In the genomic region with DNA sequence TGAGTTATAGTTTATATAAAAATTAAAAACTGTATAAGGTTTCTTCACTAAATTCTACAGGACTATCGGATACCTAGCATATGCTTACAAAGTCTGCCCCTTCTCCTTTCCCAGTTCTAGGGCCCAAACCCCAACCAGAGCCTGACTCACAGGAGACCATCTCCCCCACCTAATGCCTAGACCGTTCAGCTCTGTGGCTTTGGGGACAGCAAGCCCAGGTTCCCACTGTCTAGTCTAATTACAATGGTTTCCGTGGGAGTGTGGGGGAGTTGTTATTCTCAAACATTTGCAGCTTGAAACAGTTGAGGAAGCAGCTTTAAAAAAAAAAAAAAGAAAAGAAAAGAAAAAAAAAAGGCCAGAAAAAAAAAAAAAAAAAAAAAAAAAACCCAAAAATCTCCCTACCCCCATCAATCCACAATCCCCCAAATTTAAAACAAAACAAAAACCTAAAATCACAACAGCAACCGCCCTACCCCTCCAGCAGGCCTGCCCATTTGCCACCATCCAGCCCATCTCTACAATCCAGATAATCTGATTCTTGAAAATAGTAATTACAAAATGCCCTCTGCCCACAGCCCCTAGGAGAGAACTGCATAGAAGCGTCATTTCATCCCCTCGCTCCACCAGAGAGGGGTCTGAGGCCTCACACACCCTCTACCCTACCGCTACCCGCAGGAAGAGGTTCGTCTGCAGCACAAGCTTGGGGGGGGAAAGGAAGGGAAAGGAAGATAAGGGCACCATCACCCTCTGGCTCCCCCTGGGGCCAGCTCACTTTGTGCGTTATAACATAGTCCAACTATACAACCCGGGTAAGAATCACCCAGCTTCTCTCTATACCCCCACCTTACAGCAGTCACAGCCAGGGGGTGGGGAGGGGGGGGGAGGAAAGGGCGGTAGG, we compare ENCODE assay signal across 8 mouse cellular contexts. TPM values are rescaled to one million over a fixed set of nuclear protein-coding genes. Genes with fewer than 3 reads are reported as not detected.
DNase-seq lines count a peak whose midpoint lies in the region; ATAC-seq and TF ChIP-seq lines count a peak whose summit lies in the region.

No protein-coding gene starts in this region.

- 40% methylated on average over 12 of the region's 12 CpGs for WGBS in heart, embryonic 14.5 days
- WGBS in forebrain, postnatal 0 days = 57% methylated on average over 12 of the region's 12 CpGs
- WGBS in stomach, embryonic 15.5 days = 53% methylated on average over 12 of the region's 12 CpGs

- no peak overlapping the region for H3K4me3 ChIP-seq in heart, embryonic 14.5 days (ENCODE audit: control insufficient read depth in 1 of 2, insufficient read depth in 1 of 2, low read depth in 1 of 2, low read length in 2 of 2)
- H3K4me3 ChIP-seq in ES-Bruce4 (ENCODE audit: low read depth, low read length) = no peak overlapping the region
- no peak overlapping the region for H3K4me3 ChIP-seq in forebrain, postnatal 0 days (ENCODE audit: low read depth, low read length)
- no peak overlapping the region for H3K4me3 ChIP-seq in stomach, embryonic 15.5 days (replicated peaks)

- peak overlapping the region; percentile 69 for H3K4me2 ChIP-seq in heart, embryonic 14.5 days (ENCODE audit: low read length)
- H3K4me2 ChIP-seq in forebrain, postnatal 0 days (ENCODE audit: low read depth) = no peak overlapping the region
- peak overlapping the region; percentile 52; the same call in 1 of the 2 replicates for H3K4me2 ChIP-seq in stomach, embryonic 15.5 days

- H3K9me3 ChIP-seq in heart, embryonic 14.5 days (ENCODE audit: control insufficient read depth, low read length) = no peaks in the 10 kb centered on the region
- H3K9me3 ChIP-seq in ES-Bruce4 (replicated peaks; ENCODE audit: control insufficient read depth, insufficient read depth, low read length, poor library complexity, severe bottlenecking) = no peaks in the 10 kb centered on the region
- no peaks in the 10 kb centered on the region for H3K9me3 ChIP-seq in forebrain, postnatal 0 days (ENCODE audit: low read length)
- no peaks in the 10 kb centered on the region for H3K9me3 ChIP-seq in stomach, embryonic 15.5 days

- peak overlapping the region; percentile 60 to 99 for H3K27ac ChIP-seq in heart, embryonic 14.5 days (replicated peaks in 1 of 2; ENCODE audit: control insufficient read depth in 1 of 2, insufficient read depth in 1 of 2, low read depth in 2 of 2, low read length in 2 of 2)
- peak overlapping the region; percentile 52; the same call in 1 of the 2 replicates for H3K27ac ChIP-seq in ES-Bruce4 (ENCODE audit: insufficient read depth, low read length)
- 0 out of 2 replicates have a peak overlapping the region, but pooled peaks have one; percentile 73 for H3K27ac ChIP-seq in forebrain, postnatal 0 days (ENCODE audit: low read depth, low read length)
- peak overlapping the region; percentile 96; the same call in 1 of the 2 replicates for H3K27ac ChIP-seq in stomach, embryonic 15.5 days

- TF ChIP-seq POLR2A in ES-Bruce4 (IDR thresholded peaks at IDR 0.05; ENCODE audit: insufficient read depth, low read length) = no peak

- no peak for TF ChIP-seq EP300 in ES-Bruce4 (IDR thresholded peaks at IDR 0.05; ENCODE audit: insufficient read depth, low read depth, low read length)

- H3K27me3 ChIP-seq in heart, embryonic 14.5 days (ENCODE audit: control insufficient read depth, insufficient read depth, low read length) = no peaks in the 10 kb centered on the region
- H3K27me3 ChIP-seq in ES-Bruce4 (ENCODE audit: control insufficient read depth, insufficient read depth, low read length, poor library complexity, severe bottlenecking) = no peaks in the 10 kb centered on the region
- no peaks in the 10 kb centered on the region for H3K27me3 ChIP-seq in forebrain, postnatal 0 days (ENCODE audit: insufficient read depth, low read length)
- no peaks in the 10 kb centered on the region for H3K27me3 ChIP-seq in stomach, embryonic 15.5 days (replicated peaks)

- H3K36me3 ChIP-seq in heart, embryonic 14.5 days (ENCODE audit: control insufficient read depth, insufficient read depth, low read length) = peaks cover 55% of the 10 kb centered on the region
- peaks cover 28% of the 10 kb centered on the region for H3K36me3 ChIP-seq in ES-Bruce4 (ENCODE audit: control insufficient read depth, insufficient read depth, low read length, poor library complexity, severe bottlenecking)
- H3K36me3 ChIP-seq in forebrain, postnatal 0 days (ENCODE audit: insufficient read depth) = peaks cover 42% of the 10 kb centered on the region
- peaks cover 44% of the 10 kb centered on the region for H3K36me3 ChIP-seq in stomach, embryonic 15.5 days

- H3K9ac ChIP-seq in heart, embryonic 14.5 days (ENCODE audit: low read length) = peak overlapping the region; percentile 97; the same call in 1 of the 2 replicates
- H3K9ac ChIP-seq in ES-Bruce4 (ENCODE audit: low read depth, poor library complexity, severe bottlenecking) = peak overlapping the region; percentile 57; the same call in 1 of the 2 replicates
- no peak overlapping the region for H3K9ac ChIP-seq in forebrain, postnatal 0 days
- no peak overlapping the region for H3K9ac ChIP-seq in stomach, embryonic 15.5 days

- DNase-seq in heart, adult 11 months = no peak
- no peak for DNase-seq in forebrain, postnatal 0 days
- DNase-seq in lung, postnatal 36 days = peak; percentile 33
- no peak for DNase-seq in embryo, embryonic 9.5 days (ENCODE audit: extremely low spot score)

- H3K4me1 ChIP-seq in heart, embryonic 14.5 days (ENCODE audit: control insufficient read depth in 2 of 2, insufficient read depth in 2 of 2, low read length in 2 of 2) = peaks cover 14 to 23% of the 10 kb centered on the region in 2 experiments
- no peaks in the 10 kb centered on the region for H3K4me1 ChIP-seq in ES-Bruce4 (ENCODE audit: control insufficient read depth, insufficient read depth, low read length)
- no peaks in the 10 kb centered on the region for H3K4me1 ChIP-seq in forebrain, postnatal 0 days (ENCODE audit: insufficient read depth)
- H3K4me1 ChIP-seq in stomach, embryonic 15.5 days = peaks cover 14% of the 10 kb centered on the region

- TF ChIP-seq CTCF in ES-Bruce4 (IDR thresholded peaks at IDR 0.05; ENCODE audit: low read depth, low read length) = no peak
- TF ChIP-seq CTCF in forebrain, postnatal 0 days (IDR thresholded peaks at IDR 0.05; ENCODE audit: low read depth) = no peak

- ATAC-seq in heart, embryonic 14.5 days (ENCODE audit: insufficient number of reproducible peaks, insufficient read depth, low FRiP score, low read depth) = no peak
- ATAC-seq in forebrain, postnatal 0 days = no peak
- ATAC-seq in stomach, embryonic 15.5 days (ENCODE audit: insufficient read depth, low FRiP score, low read depth) = no peak
- ATAC-seq in erythroid progenitor cell, adult 5-6 weeks (replicated peaks; ENCODE audit: low FRiP score, poor library complexity, severe bottlenecking) = no peak

RNA-seq across cellular contexts. Expression of a gene that starts 1.1 kb away (rescaled TPM):
- 82.0 and 85.5 TPM in 2 replicates for polyA plus RNA-seq in heart, embryonic 14.5 days (2014; fragmentation: Nextera tagmentation; extraction: Ambion mirVana)
- 51.0 and 61.0 TPM in 2 replicates for polyA plus RNA-seq in ES-Bruce4 (2011; ENCODE audit: insufficient read depth, insufficient read length, low read depth, missing spikeins)
- total RNA-seq in forebrain, postnatal 0 days (2014; rRNA removed) = 46.5 and 48.3 TPM in 2 replicates
- polyA plus RNA-seq in forebrain, postnatal 0 days (2015; fragmentation: Nextera tagmentation; extraction: Ambion mirVana) = 55.0 and 58.4 TPM in 2 replicates
- 82.4 and 85.6 TPM in 2 replicates for polyA plus RNA-seq in stomach, embryonic 15.5 days (2015; fragmentation: Nextera tagmentation; extraction: Ambion mirVana)
- total RNA-seq in erythroid progenitor cell, adult 5-6 weeks (2015; ENCODE audit: low replicate concordance) = 58.0 and 61.2 TPM in 2 replicates
- total RNA-seq in erythroid progenitor cell, adult 5-6 weeks (2017; ENCODE audit: low replicate concordance) = 73.0 and 87.4 TPM in 2 replicates

RNA-seq across cellular contexts. Expression of a gene that starts 23.1 kb away (rescaled TPM):
- 0.22 and 0.51 TPM in 2 replicates for polyA plus RNA-seq in heart, embryonic 14.5 days (2014; fragmentation: Nextera tagmentation; extraction: Ambion mirVana)
- polyA plus RNA-seq in ES-Bruce4 (2011; ENCODE audit: insufficient read depth, insufficient read length, low read depth, missing spikeins) = not detected in 2 replicates
- 36.3 and 49.6 TPM in 2 replicates for total RNA-seq in forebrain, postnatal 0 days (2014; rRNA removed)
- 2.2 TPM in 2 replicates for polyA plus RNA-seq in forebrain, postnatal 0 days (2015; fragmentation: Nextera tagmentation; extraction: Ambion mirVana)
- polyA plus RNA-seq in stomach, embryonic 15.5 days (2015; fragmentation: Nextera tagmentation; extraction: Ambion mirVana) = not detected in 2 replicates
- total RNA-seq in erythroid progenitor cell, adult 5-6 weeks (2015; ENCODE audit: low replicate concordance) = not detected in 2 replicates
- total RNA-seq in erythroid progenitor cell, adult 5-6 weeks (2017; ENCODE audit: low replicate concordance) = not detected in 2 replicates

RNA-seq across cellular contexts. Expression of a gene that starts 38.6 kb away (rescaled TPM):
- 12.7 and 13.0 TPM in 2 replicates for polyA plus RNA-seq in heart, embryonic 14.5 days (2014; fragmentation: Nextera tagmentation; extraction: Ambion mirVana)
- polyA plus RNA-seq in ES-Bruce4 (2011; ENCODE audit: insufficient read depth, insufficient read length, low read depth, missing spikeins) = 51.9 and 62.2 TPM in 2 replicates
- 22.7 and 25.8 TPM in 2 replicates for total RNA-seq in forebrain, postnatal 0 days (2014; rRNA removed)
- 2.9 and 6.2 TPM in 2 replicates for polyA plus RNA-seq in forebrain, postnatal 0 days (2015; fragmentation: Nextera tagmentation; extraction: Ambion mirVana)
- polyA plus RNA-seq in stomach, embryonic 15.5 days (2015; fragmentation: Nextera tagmentation; extraction: Ambion mirVana) = 10.6 and 11.6 TPM in 2 replicates
- total RNA-seq in erythroid progenitor cell, adult 5-6 weeks (2015; ENCODE audit: low replicate concordance) = 29.2 and 52.4 TPM in 2 replicates
- total RNA-seq in erythroid progenitor cell, adult 5-6 weeks (2017; ENCODE audit: low replicate concordance) = 69.3 and 96.1 TPM in 2 replicates

RNA-seq across cellular contexts. Expression of a gene that starts 42.8 kb away (rescaled TPM):
- polyA plus RNA-seq in heart, embryonic 14.5 days (2014; fragmentation: Nextera tagmentation; extraction: Ambion mirVana) = not detected in 2 replicates
- not detected in 2 replicates for polyA plus RNA-seq in ES-Bruce4 (2011; ENCODE audit: insufficient read depth, insufficient read length, low read depth, missing spikeins)
- not detected in 2 replicates for total RNA-seq in forebrain, postnatal 0 days (2014; rRNA removed)
- polyA plus RNA-seq in forebrain, postnatal 0 days (2015; fragmentation: Nextera tagmentation; extraction: Ambion mirVana) = 0.33 and 0.35 TPM in 2 replicates
- polyA plus RNA-seq in stomach, embryonic 15.5 days (2015; fragmentation: Nextera tagmentation; extraction: Ambion mirVana) = not detected in 2 replicates
- total RNA-seq in erythroid progenitor cell, adult 5-6 weeks (2015; ENCODE audit: low replicate concordance) = not detected in 2 replicates
- total RNA-seq in erythroid progenitor cell, adult 5-6 weeks (2017; ENCODE audit: low replicate concordance) = not detected in 2 replicates

RNA-seq across cellular contexts. Expression of a gene that starts 54.5 kb away (rescaled TPM):
- polyA plus RNA-seq in heart, embryonic 14.5 days (2014; fragmentation: Nextera tagmentation; extraction: Ambion mirVana) = not detected in 2 replicates
- polyA plus RNA-seq in ES-Bruce4 (2011; ENCODE audit: insufficient read depth, insufficient read length, low read depth, missing spikeins) = 1.7 and 1.8 TPM in 2 replicates
- total RNA-seq in forebrain, postnatal 0 days (2014; rRNA removed) = 0.31 and 1.1 TPM in 2 replicates
- polyA plus RNA-seq in forebrain, postnatal 0 days (2015; fragmentation: Nextera tagmentation; extraction: Ambion mirVana) = not detected in 2 replicates
- polyA plus RNA-seq in stomach, embryonic 15.5 days (2015; fragmentation: Nextera tagmentation; extraction: Ambion mirVana) = 0.08 TPM in 1 of 2 replicates, not detected in the other
- total RNA-seq in erythroid progenitor cell, adult 5-6 weeks (2015; ENCODE audit: low replicate concordance) = 0.36 TPM in 1 of 2 replicates, not detected in the other
- not detected in 2 replicates for total RNA-seq in erythroid progenitor cell, adult 5-6 weeks (2017; ENCODE audit: low replicate concordance)

Comparison
In these comparisons a context has a peak if more than half of its experiments do, and no peak if none do; other contexts are left out.
1. H3K9ac ChIP-seq: peak in heart, embryonic 14.5 days (single experiment) and ES-Bruce4 (single experiment); none in forebrain, postnatal 0 days (single experiment) and stomach, embryonic 15.5 days (single experiment).
2. Peak in every context shown above with its lines, with median percentiles within 50 percentile points of each other: H3K27ac ChIP-seq.